Mouse (Mus musculus) cerebellum, adult 2 months (tissue): ENCODE measurements around the gene Cldn34c3. TPM values are rescaled to one million over a fixed set of nuclear protein-coding genes. Genes with fewer than 3 reads are reported as not detected.
"Not testable (repeated sequence)": the region's sequence is repeated elsewhere in the genome, so short reads cannot be mapped to it uniquely, and the experiment has no call there.

Experiments used
- DNase-seq, 2 experiments: peaks; one replicate each; pipeline ENCODE4 v3.0.0; 2021
- H3K27ac ChIP-seq: fragments of 200-500 bp; 2 replicates; pipeline ENCODE4 v1.5.1; 2012; ENCODE audit warnings: low read length, control low read depth, inconsistent platforms; ENCODE audit not compliant: insufficient read depth
- H3K27me3 ChIP-seq: fragments of 200-500 bp; 2 replicates; pipeline ENCODE4 v1.6.1; 2012; ENCODE audit warnings: inconsistent platforms, mild to moderate bottlenecking, low read length, moderate library complexity; ENCODE audit not compliant: control insufficient read depth, insufficient read depth
- H3K4me1 ChIP-seq: fragments of 200-500 bp; 2 replicates; pipeline ENCODE4 v1.6.1; 2011; ENCODE audit warnings: low read length; ENCODE audit not compliant: control insufficient read depth, insufficient read depth
- H3K4me3 ChIP-seq: fragments of 200-500 bp; replicated peaks from 2 replicates; pipeline ENCODE3; 2011; ENCODE audit warnings: mild to moderate bottlenecking, low read depth, low read length, control low read depth; ENCODE audit not compliant: insufficient read depth
- polyA plus RNA-seq: library from polyadenylated mRNA; depleted of rRNA; stranded (reverse); fragments of >200 nt; gene quantifications from 2 replicates; pipeline ENCODE4 v1.2.3, GENCODE M21; 2012; rRNA removed

Cldn34c3 gene
- not detected in 2 replicates for polyA plus RNA-seq

GRCm38 (mm10) chrX:123793365-123793764 lies at the start of gene Cldn34c3:
Cldn34c3 (plus strand) TSS chrX:123793665.
- H3K27ac ChIP-seq, H3K4me1 ChIP-seq, DNase-seq, H3K4me3 ChIP-seq, H3K27me3 ChIP-seq: not testable (repeated sequence)

Other genes with a start within 250 kb of the Cldn34c3 start
- not detected in 2 replicates for gene Cldn34c2, start 212.0 kb upstream of the Cldn34c3 start, polyA plus RNA-seq
- not detected in 2 replicates for gene Gm17467, start 88.9 kb upstream of the Cldn34c3 start, polyA plus RNA-seq